Mouse (Mus musculus): ENCODE results near the gene Dhfr. TPM values are rescaled to one million over a fixed set of nuclear protein-coding genes. Genes with fewer than 3 reads are reported as not detected.

Gene Dhfr
- total RNA-seq, 1 experiment from 2014 or later, result 27.1 TPM

Other genes starting within 250 kb of the Dhfr start
- gene Rasgrf2, start 223.1 kb upstream of the Dhfr start, total RNA-seq (2017), result not detected in 2 replicates
- gene Gm20379, start 48.7 kb upstream of the Dhfr start, total RNA-seq (2017), result not detected in 2 replicates
- 46.9 and 58.7 TPM in 2 replicates for gene Msh3, start 277 bp downstream of the Dhfr start, total RNA-seq (2017)
- not detected in 2 replicates for gene Ankrd34b, start 71.2 kb downstream of the Dhfr start, total RNA-seq (2017)
- 8.5 and 10.1 TPM in 2 replicates for gene Fam151b, start 129.3 kb downstream of the Dhfr start, total RNA-seq (2017)
- 11.5 and 15.4 TPM in 2 replicates for gene Zfyve16, start 176.1 kb downstream of the Dhfr start, total RNA-seq (2017)
- gene Spz1, start 221.4 kb downstream of the Dhfr start, total RNA-seq (2017), result not detected in 2 replicates